In the genomic region with DNA sequence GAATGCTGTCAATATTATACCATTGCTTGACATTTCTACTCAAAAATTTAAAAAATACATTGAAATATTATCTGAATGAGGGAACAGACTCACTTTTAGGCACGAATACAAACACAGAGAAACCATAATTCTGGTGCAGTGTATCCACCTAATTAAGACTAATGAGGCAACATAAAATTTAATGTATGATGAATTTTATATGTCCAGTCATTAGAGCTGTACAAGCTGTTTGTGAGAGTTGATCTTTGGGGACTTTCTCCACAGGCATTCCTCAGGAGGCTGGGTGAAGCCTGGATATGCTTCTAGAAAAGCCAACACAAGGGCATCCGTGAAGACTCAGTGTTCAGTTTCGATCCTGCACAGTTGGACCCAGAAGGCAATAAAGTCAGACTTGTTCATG, we compare ENCODE assay signal across 32 mouse cellular contexts.
"Had no signal": no experiment of that assay in that cellular context is flagged by ENCODE, and none has a peak within 500 bp of the region (broad histone marks: within the 10 kb centered on the region; RNA-seq: fewer than 3 reads in every experiment).

No protein-coding gene starts in this region.

- H3K27ac ChIP-seq: heart, embryonic 10.5 days; heart, embryonic 13.5 days; heart, embryonic 15.5 days; hindbrain, embryonic 10.5 days; hindbrain, embryonic 12.5 days; hindbrain, embryonic 13.5 days; hindbrain, embryonic 14.5 days; hindbrain, embryonic 15.5 days; hindbrain, postnatal 0 days; intestine, embryonic 15.5 days; kidney, embryonic 15.5 days; layer of hippocampus, adult 2 months; left cerebral cortex, adult 2 months had no signal

- H3K9me3 ChIP-seq: heart, embryonic 10.5 days; heart, embryonic 12.5 days; heart, embryonic 13.5 days; heart, embryonic 15.5 days; hindbrain, embryonic 10.5 days; hindbrain, embryonic 12.5 days; hindbrain, embryonic 13.5 days; hindbrain, embryonic 15.5 days; intestine, embryonic 15.5 days; kidney, embryonic 15.5 days had no signal

- DNase-seq: heart, adult 2 months; heart, postnatal 10 days; heart, postnatal 14 days; heart, postnatal 36 days; heart, postnatal 4 days; kidney, adult 11 months; kidney, adult 18-20 months; kidney, adult 8-10 months; kidney, postnatal 14 days; kidney, postnatal 25 days; kidney, postnatal 36 days; layer of hippocampus, adult 9-11 months; layer of hippocampus, postnatal 36 days had no signal

- H3K9ac ChIP-seq: heart, embryonic 12.5 days; heart, embryonic 13.5 days; heart, embryonic 15.5 days; hindbrain, embryonic 12.5 days; hindbrain, embryonic 13.5 days; hindbrain, embryonic 14.5 days; hindbrain, embryonic 15.5 days; intestine, embryonic 15.5 days; kidney, embryonic 15.5 days had no signal

- H3K4me3 ChIP-seq: heart, adult 2 months; heart, embryonic 10.5 days; heart, embryonic 12.5 days; heart, embryonic 13.5 days; heart, embryonic 15.5 days; hindbrain, embryonic 10.5 days; hindbrain, embryonic 12.5 days; hindbrain, embryonic 13.5 days; hindbrain, embryonic 15.5 days; intestine, embryonic 15.5 days; kidney, embryonic 15.5 days; layer of hippocampus, adult 2 months; left cerebral cortex, adult 2 months had no signal

- ATAC-seq: hindbrain, embryonic 16.5 days; hindbrain, postnatal 0 days; inflammation-experienced regulatory T-cells, adult 6 months; intestine, embryonic 15.5 days; intestine, embryonic 16.5 days; intestine, postnatal 0 days had no signal

- H3K4me2 ChIP-seq: heart, embryonic 11.5 days; heart, embryonic 12.5 days; heart, embryonic 13.5 days; heart, embryonic 15.5 days; hindbrain, embryonic 12.5 days; hindbrain, embryonic 13.5 days; hindbrain, embryonic 14.5 days; hindbrain, embryonic 15.5 days; intestine, embryonic 15.5 days; kidney, embryonic 15.5 days had no signal

- H3K36me3 ChIP-seq: heart, embryonic 10.5 days; heart, embryonic 12.5 days; heart, embryonic 13.5 days; heart, embryonic 15.5 days; hindbrain, embryonic 10.5 days; hindbrain, embryonic 12.5 days; hindbrain, embryonic 13.5 days; hindbrain, embryonic 15.5 days; intestine, embryonic 15.5 days; kidney, embryonic 15.5 days had no signal

- H3K27me3 ChIP-seq: heart, embryonic 12.5 days; heart, embryonic 13.5 days; heart, embryonic 15.5 days; hindbrain, embryonic 12.5 days; hindbrain, embryonic 13.5 days; hindbrain, embryonic 15.5 days; intestine, embryonic 15.5 days; kidney, embryonic 15.5 days had no signal

- H3K4me1 ChIP-seq: heart, embryonic 10.5 days; heart, embryonic 12.5 days; heart, embryonic 15.5 days; hindbrain, embryonic 10.5 days; hindbrain, embryonic 12.5 days; hindbrain, embryonic 13.5 days; hindbrain, embryonic 15.5 days; intestine, embryonic 15.5 days; kidney, embryonic 15.5 days had no signal
